Mouse (Mus musculus): ENCODE data around the gene Ano5.

DNA sequence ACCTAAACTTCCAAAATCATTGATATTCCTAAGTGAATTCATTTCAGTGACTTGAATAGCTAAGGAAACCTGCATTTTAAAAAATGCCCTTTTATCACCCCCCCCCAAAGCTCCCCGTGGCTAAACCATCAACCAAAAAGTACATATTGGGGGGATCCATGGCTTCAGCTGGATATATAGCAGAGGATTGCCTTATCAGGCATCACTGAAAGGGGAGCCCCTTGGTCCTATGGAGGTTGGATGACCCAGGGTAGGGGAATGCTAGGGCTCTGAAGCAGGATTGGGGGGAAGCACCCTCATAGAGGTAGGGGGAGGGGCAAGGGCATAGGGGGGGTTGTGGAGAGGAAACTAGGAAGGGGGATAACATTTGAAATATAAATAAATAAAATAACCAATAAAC lies 109.1 kb downstream of the Ano5 start:
- TF ChIP-seq CTCF (IDR thresholded peaks at IDR 0.05; ENCODE audit: extremely low read depth, insufficient read depth, low read length) (no peak), POLR2A (IDR thresholded peaks at IDR 0.05; ENCODE audit: extremely low read depth, insufficient read depth, low read length) (no peak)
